Mouse (Mus musculus) heart, postnatal 0 days (tissue): Measurements from ENCODE around the gene Cacna1f.

Source experiments
- CTCF ChIP-seq: IDR thresholded peaks from 2 replicates; pipeline ENCODE4 v1.5.1; 2016; ENCODE audit warnings: antibody characterized with exemption, control low read depth, low read depth
- EP300 ChIP-seq: IDR thresholded peaks from 2 replicates; pipeline ENCODE4 v1.6.1; 2016; ENCODE audit warnings: antibody characterized with exemption, low read depth

GRCm38 (mm10) chrX:7573176-7574086 lies 33.5 kb upstream of the Cacna1f start, which contains the start of gene Foxp3:
- TF ChIP-seq CTCF = no peak
- TF ChIP-seq EP300 = no peak
